Comparison of ENCODE assay signal across 8 mouse cellular contexts in genomic region chr9:53268731-53269465, GRCm38 (mm10). TPM values are rescaled to one million over a fixed set of nuclear protein-coding genes. Genes with fewer than 3 reads are reported as not detected.
DNase-seq lines count a peak whose midpoint lies in the region; ATAC-seq lines count a peak whose summit lies in the region.

No protein-coding gene starts in this region.

- H3K9ac ChIP-seq in kidney, embryonic 15.5 days: no peak overlapping the region
- no peak overlapping the region for H3K9ac ChIP-seq in lung, embryonic 16.5 days (ENCODE audit: low read length)
- no peak overlapping the region for H3K9ac ChIP-seq in midbrain, embryonic 13.5 days (replicated peaks)

- 0 out of 2 replicates have a peak overlapping the region, but pooled peaks have one; percentile 19 for H3K27ac ChIP-seq in kidney, embryonic 15.5 days
- H3K27ac ChIP-seq in lung, embryonic 16.5 days (ENCODE audit: low read length): peak overlapping the region; percentile 71
- H3K27ac ChIP-seq in midbrain, embryonic 13.5 days: no peak overlapping the region

- no peak overlapping the region for H3K4me3 ChIP-seq in kidney, embryonic 15.5 days (replicated peaks)
- H3K4me3 ChIP-seq in lung, embryonic 16.5 days (ENCODE audit: low read length): no peak overlapping the region
- no peak overlapping the region for H3K4me3 ChIP-seq in midbrain, embryonic 13.5 days (replicated peaks)

- H3K9me3 ChIP-seq in kidney, embryonic 15.5 days (replicated peaks): no peaks in the 10 kb centered on the region
- H3K9me3 ChIP-seq in lung, embryonic 16.5 days (ENCODE audit: control insufficient read depth, low read length): no peaks in the 10 kb centered on the region
- no peaks in the 10 kb centered on the region for H3K9me3 ChIP-seq in midbrain, embryonic 13.5 days

- ATAC-seq in kidney, embryonic 15.5 days (replicated peaks; ENCODE audit: low FRiP score): no peak
- ATAC-seq in lung, embryonic 16.5 days (ENCODE audit: low read depth): peak; percentile 88
- no peak for ATAC-seq in midbrain, embryonic 13.5 days

- WGBS in kidney, embryonic 15.5 days: 71% methylated on average over 5 of the region's 5 CpGs
- 45% methylated on average over 5 of the region's 5 CpGs for WGBS in lung, embryonic 16.5 days
- 81% methylated on average over 5 of the region's 5 CpGs for WGBS in midbrain, embryonic 13.5 days

- H3K27me3 ChIP-seq in kidney, embryonic 15.5 days: no peaks in the 10 kb centered on the region
- no peaks in the 10 kb centered on the region for H3K27me3 ChIP-seq in lung, embryonic 16.5 days (ENCODE audit: control insufficient read depth, insufficient read depth, low read depth, low read length)
- H3K27me3 ChIP-seq in midbrain, embryonic 13.5 days: no peaks in the 10 kb centered on the region

- no peaks in the 10 kb centered on the region for H3K36me3 ChIP-seq in kidney, embryonic 15.5 days
- H3K36me3 ChIP-seq in lung, embryonic 16.5 days (ENCODE audit: control insufficient read depth, insufficient read depth, low read length): no peaks in the 10 kb centered on the region
- H3K36me3 ChIP-seq in midbrain, embryonic 13.5 days: no peaks in the 10 kb centered on the region

- peaks cover 25% of the 10 kb centered on the region for H3K4me1 ChIP-seq in kidney, embryonic 15.5 days
- H3K4me1 ChIP-seq in lung, embryonic 16.5 days (replicated peaks; ENCODE audit: control insufficient read depth, insufficient read depth, low read length): peaks cover 7% of the 10 kb centered on the region
- H3K4me1 ChIP-seq in midbrain, embryonic 13.5 days (replicated peaks): no peaks in the 10 kb centered on the region

- H3K4me2 ChIP-seq in kidney, embryonic 15.5 days: no peak overlapping the region
- no peak overlapping the region for H3K4me2 ChIP-seq in lung, embryonic 16.5 days (ENCODE audit: low read depth, low read length)
- H3K4me2 ChIP-seq in midbrain, embryonic 13.5 days (replicated peaks): no peak overlapping the region

- peak; percentile 8 for DNase-seq in adrenal gland, postnatal 25 days
- DNase-seq in adrenal gland, adult 8-10 months: no peak
- DNase-seq in kidney, adult 18-20 months: no peak
- peak; percentile 19 for DNase-seq in c-Kit-positive CD71-negative TER-119-negative erythroid progenitor cells, embryonic 14.5 days (ENCODE audit: low read depth)
- DNase-seq in ovary, postnatal 10 days (ENCODE audit: low spot score): no peak

RNA-seq across cellular contexts. Expression of gene Ddx10, which starts 21.0 kb away (rescaled TPM):
- 19.6 and 20.5 TPM in 2 replicates for total RNA-seq in adrenal gland, postnatal 25 days (2021)
- 10 to 100 TPM; 18.0 to 20.8 (median 18.6) TPM for total RNA-seq in adrenal gland, adult 8-10 months (2022)
- 30.9 and 31.4 TPM in 2 replicates for polyA plus RNA-seq in kidney, embryonic 15.5 days (2015; fragmentation: Nextera tagmentation; extraction: Ambion mirVana)
- polyA plus RNA-seq in lung, embryonic 16.5 days (2015; fragmentation: Nextera tagmentation; extraction: Ambion mirVana): 26.6 and 27.2 TPM in 2 replicates
- polyA plus RNA-seq in midbrain, embryonic 13.5 days (2015; fragmentation: Nextera tagmentation; extraction: Ambion mirVana): 24.7 and 25.0 TPM in 2 replicates

RNA-seq across cellular contexts. Expression of gene Exph5, which starts 32.6 kb away (rescaled TPM):
- 0.09 and 0.14 TPM in 2 replicates for total RNA-seq in adrenal gland, postnatal 25 days (2021)
- total RNA-seq in adrenal gland, adult 8-10 months (2022): under 1 TPM; 0.10 to 0.28 (median 0.25) TPM
- 1.9 and 2.2 TPM in 2 replicates for polyA plus RNA-seq in kidney, embryonic 15.5 days (2015; fragmentation: Nextera tagmentation; extraction: Ambion mirVana)
- 6.9 and 7.3 TPM in 2 replicates for polyA plus RNA-seq in lung, embryonic 16.5 days (2015; fragmentation: Nextera tagmentation; extraction: Ambion mirVana)
- 0.13 and 0.27 TPM in 2 replicates for polyA plus RNA-seq in midbrain, embryonic 13.5 days (2015; fragmentation: Nextera tagmentation; extraction: Ambion mirVana)

Comparison
In these comparisons a context has a peak if more than half of its experiments do, and no peak if none do; other contexts are left out.
1. DNase-seq: peak in adrenal gland, postnatal 25 days (single experiment) and c-Kit-positive CD71-negative TER-119-negative erythroid progenitor cells, embryonic 14.5 days (single experiment); none in adrenal gland, adult 8-10 months (single experiment), kidney, adult 18-20 months (single experiment) and ovary, postnatal 10 days (single experiment).